Mouse (Mus musculus) thymus, adult 18-20 months (tissue): ENCODE measurements at regions not wholly inside any gene's neighbourhood (a gene's known extent, or its start where the extent isn't known, plus 50 kb on each side); places are given as distances from the start of the nearest gene placed in this dataset.

Experiments used
- DNase-seq, 2 experiments: peaks; one replicate each; pipeline ENCODE4 v3.0.0; 2022; ENCODE audit warnings: mixed read lengths in 2 of 2

- DNase-seq, result no peak
Observed at GRCm38 (mm10) chr14:61696290-61696842, 89.1 kb downstream of the Kcnrg start.

- DNase-seq, result no peak
Observed at GRCm38 (mm10) chr14:61696886-61697554, 89.8 kb downstream of the Kcnrg start.

DNA sequence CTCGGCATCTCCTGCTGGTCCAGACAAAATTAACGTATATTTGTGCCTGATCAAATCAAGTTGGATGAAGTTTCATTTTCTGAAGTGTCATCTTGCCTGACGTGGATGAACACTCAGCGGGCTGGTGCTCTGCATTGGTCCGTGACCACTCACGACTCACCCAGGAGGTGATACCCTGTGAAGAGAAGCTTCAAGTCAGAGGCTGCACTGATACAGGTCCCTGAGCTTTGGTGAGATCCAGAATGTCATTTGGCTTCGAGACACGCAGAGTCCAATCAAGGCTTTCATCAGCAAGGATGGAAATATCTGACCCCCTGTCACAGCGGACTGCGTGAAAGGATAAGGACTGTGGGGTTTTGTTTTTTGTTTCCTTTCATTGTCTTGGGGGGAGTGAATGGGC is 90.4 kb downstream of the Kcnrg start:
- no peak for DNase-seq

GRCm38 (mm10) chr14:61698358-61699055 is 91.2 kb downstream of the Kcnrg start:
- no peak for DNase-seq

DNA sequence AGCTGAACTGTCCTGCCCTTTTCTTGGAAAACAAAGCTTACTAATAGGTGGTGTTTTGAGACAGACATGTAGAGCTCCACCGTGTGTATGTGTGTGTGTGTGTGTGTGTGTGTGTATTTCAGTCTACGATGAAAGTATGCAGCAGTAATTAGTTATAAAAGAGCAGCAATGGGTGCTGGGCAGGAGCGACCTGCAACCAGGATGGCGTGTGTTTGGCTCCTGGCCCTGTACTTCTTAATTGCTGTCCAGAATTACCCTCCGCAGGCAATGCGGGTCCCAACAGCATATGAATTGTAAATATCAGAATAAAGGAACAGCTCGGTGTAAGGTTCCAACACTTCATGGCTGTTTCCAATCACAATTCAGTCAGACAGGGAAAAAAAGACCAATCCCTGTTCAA is 92.4 kb downstream of the Kcnrg start:
- no peak for DNase-seq

GRCm38 (mm10) chr14:61701131-61701530 is 93.9 kb downstream of the Kcnrg start:
- DNase-seq, result no peak

DNA sequence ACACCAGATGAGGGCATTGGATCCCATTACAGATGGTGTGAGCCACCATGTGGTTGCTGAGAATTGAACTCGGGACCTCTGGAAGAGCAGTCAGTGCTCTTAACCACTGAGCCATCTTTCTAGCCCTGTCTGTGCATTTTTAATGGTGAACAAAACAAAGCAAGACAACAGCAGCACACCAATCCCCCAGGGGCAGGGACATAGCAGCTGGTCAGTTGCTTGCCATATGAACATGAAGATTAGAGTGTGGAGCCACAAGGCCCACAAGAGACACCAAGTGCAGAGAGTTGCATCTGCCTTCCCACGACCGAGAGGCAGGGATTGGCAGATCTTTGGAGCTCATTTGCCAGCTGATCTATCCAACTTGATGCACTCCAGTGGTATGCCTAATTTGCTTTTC is 96.7 kb downstream of the Kcnrg start:
- no peak for DNase-seq

DNA sequence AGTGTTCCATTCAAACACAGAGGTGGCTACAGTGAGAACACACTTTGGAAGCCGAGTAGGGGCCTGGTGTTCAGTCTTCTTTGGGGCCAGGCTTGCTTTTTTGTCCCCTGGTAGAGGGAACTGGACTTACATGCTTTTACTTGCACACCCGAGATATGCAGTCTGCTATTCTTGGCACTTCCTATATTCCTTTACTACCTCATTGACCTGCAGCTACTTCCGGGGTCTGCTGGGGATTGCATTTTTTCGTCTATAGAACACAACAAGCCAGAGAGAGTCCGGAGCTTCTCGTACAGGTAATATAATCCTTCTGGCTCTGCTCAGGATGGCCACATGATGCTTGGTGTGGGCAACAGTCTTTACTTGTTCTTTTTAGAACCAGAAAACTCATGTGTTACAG is 99.7 kb downstream of the Kcnrg start:
- no peak for DNase-seq

DNA sequence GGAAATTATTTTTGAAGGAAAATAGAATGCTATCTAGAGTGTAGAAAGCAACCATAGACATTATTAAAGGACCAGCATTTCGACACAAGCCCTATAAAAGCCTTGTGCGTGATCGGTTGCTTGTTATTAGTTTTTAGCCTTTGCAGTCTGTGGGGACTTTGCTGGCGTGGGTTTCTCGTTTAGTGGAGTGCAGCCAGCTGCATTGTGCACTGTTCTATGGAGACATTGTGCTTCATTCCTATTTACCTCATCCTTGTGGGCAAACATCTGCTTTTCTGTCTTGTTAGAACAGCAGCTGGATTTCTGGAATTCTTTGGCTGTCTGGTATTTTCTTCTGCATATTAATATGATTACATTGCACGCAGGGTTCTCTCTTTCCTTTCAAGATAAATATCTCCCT is 101.1 kb downstream of the Kcnrg start:
- DNase-seq, result no peak

- no peak for DNase-seq
Observed at GRCm38 (mm10) chr14:61715746-61716145, 108.5 kb downstream of the Kcnrg start.

GRCm38 (mm10) chr14:61718392-61719124 is 111.3 kb downstream of the Kcnrg start:
- DNase-seq, result no peak

- no peak for DNase-seq
Observed at GRCm38 (mm10) chr14:61721302-61721701, 114.0 kb downstream of the Kcnrg start.

DNA sequence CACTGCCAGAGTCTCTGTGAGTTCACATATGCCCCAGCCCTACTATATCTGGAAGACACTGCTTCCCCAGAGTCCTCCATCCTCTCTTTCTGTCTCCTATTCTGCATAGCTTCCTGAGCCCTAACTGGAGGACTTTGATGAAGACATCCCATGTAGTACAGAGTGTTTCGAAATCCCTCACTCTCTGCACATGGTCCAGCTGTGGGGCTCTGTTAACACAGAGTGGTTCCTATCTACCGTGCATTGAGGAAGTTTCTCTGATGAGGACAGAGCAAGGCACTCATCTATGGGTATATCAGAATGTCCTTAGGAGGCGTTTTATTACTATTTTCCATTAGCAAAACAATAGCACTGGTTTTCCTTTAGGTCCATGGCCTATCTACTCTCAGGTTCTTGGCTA is 117.7 kb downstream of the Kcnrg start:
- no peak for DNase-seq

GRCm38 (mm10) chr14:61728562-61728961 is 121.3 kb downstream of the Kcnrg start:
- DNase-seq, result no peak

- no peak for DNase-seq
Observed at GRCm38 (mm10) chr14:61735541-61735940, 128.3 kb downstream of the Kcnrg start.

- peak in 1 of 2 experiments; percentile 26 for DNase-seq
Observed at GRCm38 (mm10) chr14:61736384-61737322, 129.4 kb downstream of the Kcnrg start.

DNA sequence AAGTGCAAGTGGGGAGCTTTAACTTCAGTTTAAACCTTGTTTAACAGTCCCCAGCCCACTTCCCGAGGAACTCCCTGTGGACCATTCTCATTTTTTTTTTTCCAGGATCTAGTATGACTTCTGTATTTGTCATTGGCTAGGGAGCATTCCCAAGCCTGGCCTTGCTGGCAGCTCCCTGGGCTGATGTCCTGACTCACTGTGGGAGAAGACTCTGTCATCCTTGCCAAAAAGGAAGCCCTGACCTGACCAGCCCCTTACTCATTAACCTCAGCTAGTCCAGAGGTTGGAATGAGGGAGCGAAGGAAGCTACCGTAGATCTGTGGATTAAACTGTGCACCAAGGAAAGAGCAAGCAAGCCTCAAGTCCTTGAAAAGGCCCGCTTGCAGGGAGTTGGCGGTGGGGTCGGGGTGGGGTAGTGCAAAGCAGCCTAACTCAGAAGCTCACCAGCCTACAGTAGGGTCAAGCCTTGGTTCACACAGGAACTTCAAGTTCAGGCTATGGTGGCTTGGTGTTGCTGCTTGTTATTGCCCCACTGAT is 130.3 kb downstream of the Kcnrg start:
- DNase-seq, result no peak

DNA sequence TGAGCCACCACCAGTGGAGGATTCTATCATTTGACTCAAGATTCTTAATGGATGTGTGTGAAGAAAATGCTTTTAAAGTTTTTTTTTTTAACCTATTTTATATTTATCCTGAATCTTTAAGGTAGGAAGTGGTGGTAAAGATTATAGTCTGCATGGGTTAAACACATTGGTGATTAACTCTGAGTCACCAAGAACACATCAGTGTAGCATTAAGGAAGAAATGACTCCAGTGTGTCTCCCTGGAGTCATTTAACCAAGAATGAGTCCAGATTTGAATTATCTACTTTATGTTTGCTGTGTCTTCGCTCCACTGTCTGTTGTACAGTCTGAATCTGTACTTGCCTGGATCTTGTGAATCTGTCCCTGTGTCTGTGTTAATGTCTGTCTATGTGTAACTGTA is 132.2 kb downstream of the Kcnrg start:
- DNase-seq, result no peak

GRCm38 (mm10) chr14:61743855-61744408 is 136.7 kb downstream of the Kcnrg start:
- no peak for DNase-seq

GRCm38 (mm10) chr14:61753421-61753820 is 146.2 kb downstream of the Kcnrg start:
- no peak for DNase-seq

GRCm38 (mm10) chr14:61756651-61757050 is 149.4 kb downstream of the Kcnrg start:
- no peak for DNase-seq
